8 mouse cellular contexts compared by ENCODE assay signal in genomic region chr17:24477985-24478600, GRCm38 (mm10). TPM values are rescaled to one million over a fixed set of nuclear protein-coding genes. Genes with fewer than 3 reads are reported as not detected.
DNase-seq lines count a peak whose midpoint lies in the region; ATAC-seq lines count a peak whose summit lies in the region.

No protein-coding gene starts in this region.

- peak; percentile 43 for ATAC-seq in intestine, embryonic 16.5 days
- ATAC-seq in midbrain, embryonic 11.5 days (ENCODE audit: low FRiP score), result peak; percentile 36

- no peaks in the 10 kb centered on the region for H3K27me3 ChIP-seq in embryonic facial prominence, embryonic 10.5 days (replicated peaks; ENCODE audit: low read depth, poor library complexity, severe bottlenecking)
- no peaks in the 10 kb centered on the region for H3K27me3 ChIP-seq in intestine, embryonic 16.5 days (replicated peaks; ENCODE audit: control insufficient read depth, insufficient read depth, low read length)
- H3K27me3 ChIP-seq in midbrain, embryonic 11.5 days (ENCODE audit: control insufficient read depth, insufficient read depth, low read length), result no peaks in the 10 kb centered on the region

- peak overlapping the region; percentile 99 for H3K27ac ChIP-seq in embryonic facial prominence, embryonic 10.5 days (replicated peaks)
- peak overlapping the region; percentile 51; the same call in 1 of the 2 replicates for H3K27ac ChIP-seq in intestine, embryonic 16.5 days (ENCODE audit: low read length)
- H3K27ac ChIP-seq in midbrain, embryonic 11.5 days (ENCODE audit: low read depth, low read length), result no peak overlapping the region

- peak overlapping the region; percentile 77 for H3K4me2 ChIP-seq in intestine, embryonic 16.5 days (ENCODE audit: low read depth, low read length)
- peak overlapping the region; percentile 53 for H3K4me2 ChIP-seq in midbrain, embryonic 11.5 days

- H3K9ac ChIP-seq in intestine, embryonic 16.5 days (ENCODE audit: low read depth, low read length), result peak overlapping the region; percentile 94
- H3K9ac ChIP-seq in midbrain, embryonic 11.5 days (ENCODE audit: low read length), result peak overlapping the region; percentile 89

- H3K36me3 ChIP-seq in embryonic facial prominence, embryonic 10.5 days (replicated peaks), result peaks cover 50% of the 10 kb centered on the region
- peaks cover 26% of the 10 kb centered on the region for H3K36me3 ChIP-seq in intestine, embryonic 16.5 days (ENCODE audit: control insufficient read depth, insufficient read depth, low read length)
- peaks cover 7% of the 10 kb centered on the region for H3K36me3 ChIP-seq in midbrain, embryonic 11.5 days (ENCODE audit: control insufficient read depth, insufficient read depth, low read length)

- H3K4me3 ChIP-seq in embryonic facial prominence, embryonic 10.5 days, result peak overlapping the region; percentile 87
- peak overlapping the region; percentile 88 for H3K4me3 ChIP-seq in intestine, embryonic 16.5 days (ENCODE audit: low read length)
- peak overlapping the region; percentile 75 for H3K4me3 ChIP-seq in midbrain, embryonic 11.5 days (ENCODE audit: low read depth, low read length)

- 56% methylated on average over 11 of the region's 11 CpGs for WGBS in embryonic facial prominence, embryonic 10.5 days
- 31% methylated on average over 11 of the region's 11 CpGs for WGBS in intestine, embryonic 16.5 days
- 59% methylated on average over 11 of the region's 11 CpGs for WGBS in midbrain, embryonic 11.5 days

- peak; percentile 33 for DNase-seq in retina, embryonic 14.5 days (ENCODE audit: low spot score)
- DNase-seq in retina, postnatal 1 day, result no peak
- DNase-seq in embryonic facial prominence, embryonic 10.5 days (ENCODE audit: low spot score), result no peak
- DNase-seq in midbrain, embryonic 11.5 days (ENCODE audit: low spot score, missing footprints), result no peak
- no peak for DNase-seq in embryo, embryonic 10 days (ENCODE audit: low spot score)
- no peak for DNase-seq in frontal cortex, postnatal 25 days (ENCODE audit: low spot score in 2 of 2)
- no peak for DNase-seq in urinary bladder, adult 2 months (ENCODE audit: low spot score)

- H3K9me3 ChIP-seq in embryonic facial prominence, embryonic 10.5 days, result no peaks in the 10 kb centered on the region
- no peaks in the 10 kb centered on the region for H3K9me3 ChIP-seq in intestine, embryonic 16.5 days (ENCODE audit: control insufficient read depth, low read length)
- H3K9me3 ChIP-seq in midbrain, embryonic 11.5 days (ENCODE audit: control insufficient read depth, low read length), result no peaks in the 10 kb centered on the region

- peaks cover 40% of the 10 kb centered on the region for H3K4me1 ChIP-seq in embryonic facial prominence, embryonic 10.5 days
- peaks cover 28% of the 10 kb centered on the region for H3K4me1 ChIP-seq in intestine, embryonic 16.5 days (ENCODE audit: control insufficient read depth, insufficient read depth, low read length)
- H3K4me1 ChIP-seq in midbrain, embryonic 11.5 days (ENCODE audit: control insufficient read depth, insufficient read depth, low read length), result peaks cover 8% of the 10 kb centered on the region

RNA-seq across cellular contexts. Expression of gene Mlst8, which starts 0.8 kb away (rescaled TPM):
- 37.5 and 39.0 TPM in 2 replicates for polyA plus RNA-seq in embryonic facial prominence, embryonic 10.5 days (2016; fragmentation: Nextera tagmentation; extraction: Ambion mirVana)
- polyA plus RNA-seq in intestine, embryonic 16.5 days (2015; fragmentation: Nextera tagmentation; extraction: Ambion mirVana), result 25.1 and 26.0 TPM in 2 replicates
- polyA plus RNA-seq in midbrain, embryonic 11.5 days (2014; fragmentation: Nextera tagmentation; extraction: Ambion mirVana), result 28.9 and 30.3 TPM in 2 replicates
- 20.9 and 21.7 TPM in 2 replicates for polyA plus RNA-seq in urinary bladder, adult 2 months (2012; rRNA removed)

RNA-seq across cellular contexts. Expression of gene Bricd5, which starts 4.4 kb away (rescaled TPM):
- polyA plus RNA-seq in embryonic facial prominence, embryonic 10.5 days (2016; fragmentation: Nextera tagmentation; extraction: Ambion mirVana), result 0.36 and 0.67 TPM in 2 replicates
- 0.34 and 0.40 TPM in 2 replicates for polyA plus RNA-seq in intestine, embryonic 16.5 days (2015; fragmentation: Nextera tagmentation; extraction: Ambion mirVana)
- polyA plus RNA-seq in midbrain, embryonic 11.5 days (2014; fragmentation: Nextera tagmentation; extraction: Ambion mirVana), result 0.32 TPM in 1 of 2 replicates, not detected in the other
- 0.10 and 0.19 TPM in 2 replicates for polyA plus RNA-seq in urinary bladder, adult 2 months (2012; rRNA removed)

RNA-seq across cellular contexts. Expression of gene Pgp, which starts 7.9 kb away (rescaled TPM):
- 71.0 and 72.8 TPM in 2 replicates for polyA plus RNA-seq in embryonic facial prominence, embryonic 10.5 days (2016; fragmentation: Nextera tagmentation; extraction: Ambion mirVana)
- 83.8 and 87.1 TPM in 2 replicates for polyA plus RNA-seq in intestine, embryonic 16.5 days (2015; fragmentation: Nextera tagmentation; extraction: Ambion mirVana)
- 60.6 and 67.6 TPM in 2 replicates for polyA plus RNA-seq in midbrain, embryonic 11.5 days (2014; fragmentation: Nextera tagmentation; extraction: Ambion mirVana)
- 31.8 and 33.5 TPM in 2 replicates for polyA plus RNA-seq in urinary bladder, adult 2 months (2012; rRNA removed)

RNA-seq across cellular contexts. Expression of gene E4f1, which starts 8.0 kb away (rescaled TPM):
- 35.5 and 36.6 TPM in 2 replicates for polyA plus RNA-seq in embryonic facial prominence, embryonic 10.5 days (2016; fragmentation: Nextera tagmentation; extraction: Ambion mirVana)
- 26.1 and 27.1 TPM in 2 replicates for polyA plus RNA-seq in intestine, embryonic 16.5 days (2015; fragmentation: Nextera tagmentation; extraction: Ambion mirVana)
- 10.2 and 14.7 TPM in 2 replicates for polyA plus RNA-seq in midbrain, embryonic 11.5 days (2014; fragmentation: Nextera tagmentation; extraction: Ambion mirVana)
- 55.8 and 61.5 TPM in 2 replicates for polyA plus RNA-seq in urinary bladder, adult 2 months (2012; rRNA removed)

RNA-seq across cellular contexts. Expression of gene Caskin1, which starts 10.3 kb away (rescaled TPM):
- 3.1 and 3.9 TPM in 2 replicates for polyA plus RNA-seq in embryonic facial prominence, embryonic 10.5 days (2016; fragmentation: Nextera tagmentation; extraction: Ambion mirVana)
- polyA plus RNA-seq in intestine, embryonic 16.5 days (2015; fragmentation: Nextera tagmentation; extraction: Ambion mirVana), result 1.1 and 1.4 TPM in 2 replicates
- polyA plus RNA-seq in midbrain, embryonic 11.5 days (2014; fragmentation: Nextera tagmentation; extraction: Ambion mirVana), result 5.5 and 6.2 TPM in 2 replicates
- 0.76 and 1.1 TPM in 2 replicates for polyA plus RNA-seq in urinary bladder, adult 2 months (2012; rRNA removed)
